Mouse (Mus musculus) intestine, embryonic 14.5 days (tissue): ENCODE results near the gene Egr4. TPM values are rescaled to one million over a fixed set of nuclear protein-coding genes. Genes with fewer than 3 reads are reported as not detected.

ENCODE experiments used
- ATAC-seq: fragments of 200-750 bp; cut with Nextera tagmentation; replicated peaks from 2 replicates; pipeline ENCODE4 v1.8.0; 2017; ENCODE audit warnings: low read depth, moderate number of reproducible peaks, moderate TSS enrichment, moderate library complexity; ENCODE audit not compliant: low FRiP score, low TSS enrichment
- DNase-seq: peaks from one replicate; pipeline ENCODE4 v3.0.0-alpha.2; 2018; ENCODE audit warnings: low spot score
- H3K27ac ChIP-seq: fragments of 300-500 bp; sonication (generic); 2 replicates; pipeline ENCODE4 v1.5.1; 2014; ENCODE audit warnings: low read depth, mild to moderate bottlenecking, control low read depth
- H3K27me3 ChIP-seq: fragments of 300-500 bp; sonication (generic); replicated peaks from 2 replicates; pipeline ENCODE4 v1.6.1; 2014; ENCODE audit warnings: low read length, control low read depth; ENCODE audit not compliant: control insufficient read depth, insufficient read depth
- H3K36me3 ChIP-seq: fragments of 300-500 bp; sonication (generic); 2 replicates; pipeline ENCODE4 v1.6.1; 2014; ENCODE audit warnings: low read length, control low read depth; ENCODE audit not compliant: control insufficient read depth, insufficient read depth
- H3K4me1 ChIP-seq: fragments of 300-500 bp; sonication (generic); replicated peaks from 2 replicates; pipeline ENCODE4 v1.6.1; 2014; ENCODE audit warnings: low read length, control low read depth, mixed read lengths; ENCODE audit not compliant: control insufficient read depth, insufficient read depth
- H3K4me2 ChIP-seq: fragments of 300-500 bp; sonication (generic); 2 replicates; pipeline ENCODE4 v1.6.1; 2014; ENCODE audit warnings: low read length
- H3K4me3 ChIP-seq: fragments of 300-500 bp; sonication (generic); 2 replicates; pipeline ENCODE4 v1.5.1; 2014; ENCODE audit warnings: low read depth, low read length, control low read depth, mixed read lengths
- H3K9ac ChIP-seq: fragments of 300-500 bp; sonication (generic); 2 replicates; pipeline ENCODE4 v1.6.1; 2014; ENCODE audit warnings: mild to moderate bottlenecking, low read length
- H3K9me3 ChIP-seq: fragments of 300-500 bp; sonication (generic); 2 replicates; pipeline ENCODE4 v1.6.1; 2016; ENCODE audit warnings: low read length, control low read depth; ENCODE audit not compliant: control insufficient read depth
- WGBS: fragments of 180-500 bp; shearing (Covaris S2); extraction: QIAGEN DNeasy Blood & Tissue Kit; methylation state at CpG from one replicate; pipeline ENCODE4 v1.1.7; 2014; 5-methylcytosine and 5-hydroxymethylcytosine counted together
- polyA plus RNA-seq: library from polyadenylated mRNA; unstranded; fragments of >200 nt; fragmentation: Nextera tagmentation; extraction: Ambion mirVana; gene quantifications from 2 replicates; pipeline ENCODE4 v1.2.1, GENCODE M21; 2014

Egr4 gene
- not detected in 2 replicates for polyA plus RNA-seq

- peak; percentile 76 for ATAC-seq
- Histone ChIP-seq H3K27me3 (peaks cover 84% of the 10 kb centered on the region), H3K9ac (no peak within 1 kb of the TSS; the same call in 1 of the 2 replicates), H3K4me2 (peak within 1 kb of the TSS; percentile 79), H3K4me3 (peak within 1 kb of the TSS; percentile 46), H3K27ac (no peak within 1 kb of the TSS), H3K4me1 (peaks cover 17% of the 10 kb centered on the region), H3K36me3 (no peaks in the 10 kb centered on the region), H3K9me3 (no peaks in the 10 kb centered on the region)
- under 1% methylated on average over 38 of the region's 38 CpGs for WGBS
- DNase-seq, result peak; percentile 71
These were observed at the start of gene Egr4 for GRCm38 (mm10) chr6:85513531-85513910. TSS of gene Egr4 (minus strand) at chr6:85513589.

GRCm38 (mm10) chr6:85562374-85562773 is 49.0 kb upstream of the Egr4 start:
- ATAC-seq, result no peak
- H3K4me1 ChIP-seq, result no peaks in the 10 kb centered on the region
- WGBS, result 41% methylated on average over 1 of the region's 1 CpGs
- H3K27ac ChIP-seq, result no peak overlapping the region
- DNase-seq, result no peak
- no peaks in the 10 kb centered on the region for H3K27me3 ChIP-seq
- H3K36me3 ChIP-seq, result no peaks in the 10 kb centered on the region
- no peak overlapping the region for H3K4me2 ChIP-seq
- H3K4me3 ChIP-seq, result no peak overlapping the region
- no peaks in the 10 kb centered on the region for H3K9me3 ChIP-seq
- no peak overlapping the region for H3K9ac ChIP-seq

- ATAC-seq (no peak), DNase-seq (no peak)
- Histone ChIP-seq H3K4me3 (no peak overlapping the region), H3K4me1 (no peaks in the 10 kb centered on the region), H3K9ac (no peak overlapping the region), H3K27ac (no peak overlapping the region), H3K9me3 (no peaks in the 10 kb centered on the region), H3K27me3 (no peaks in the 10 kb centered on the region), H3K36me3 (no peaks in the 10 kb centered on the region), H3K4me2 (no peak overlapping the region)
- 87% methylated on average over 5 of the region's 5 CpGs for WGBS
These were observed 34.3 kb upstream of the Egr4 start for GRCm38 (mm10) chr6:85547642-85548041.

- ATAC-seq (no peak), DNase-seq (no peak)
- H3K27me3 ChIP-seq, result no peaks in the 10 kb centered on the region
- no peak overlapping the region for H3K4me2 ChIP-seq
- no peak overlapping the region for H3K4me3 ChIP-seq
- H3K9me3 ChIP-seq, result no peaks in the 10 kb centered on the region
- 81% methylated on average over 13 of the region's 13 CpGs for WGBS
- H3K9ac ChIP-seq, result no peak overlapping the region
- H3K4me1 ChIP-seq, result no peaks in the 10 kb centered on the region
- H3K36me3 ChIP-seq, result no peaks in the 10 kb centered on the region
- no peak overlapping the region for H3K27ac ChIP-seq
These were observed 31.0 kb upstream of the Egr4 start for GRCm38 (mm10) chr6:85544251-85544881.

GRCm38 (mm10) chr6:85543351-85544175 is 30.2 kb upstream of the Egr4 start:
- WGBS, result 80% methylated on average over 10 of the region's 10 CpGs

GRCm38 (mm10) chr6:85522825-85523224 is 9.4 kb upstream of the Egr4 start:
- H3K4me1 ChIP-seq, result no peaks in the 10 kb centered on the region
- H3K27me3 ChIP-seq, result 0 out of 2 replicates have a peak, but pooled peaks cover 3% of the 10 kb centered on the region
- H3K4me2 ChIP-seq, result no peak overlapping the region
- 75% methylated on average over 2 of the region's 2 CpGs for WGBS
- DNase-seq (no peak), ATAC-seq (no peak)
- H3K27ac ChIP-seq, result no peak overlapping the region
- no peak overlapping the region for H3K9ac ChIP-seq
- H3K4me3 ChIP-seq, result no peak overlapping the region
- no peaks in the 10 kb centered on the region for H3K36me3 ChIP-seq
- H3K9me3 ChIP-seq, result no peaks in the 10 kb centered on the region

More at GRCm38 (mm10) chr6:85543351-85544175, 30.2 kb upstream of the Egr4 start:
- Histone ChIP-seq H3K27ac (no peak overlapping the region), H3K4me2 (no peak overlapping the region), H3K4me3 (no peak overlapping the region), H3K4me1 (no peaks in the 10 kb centered on the region), H3K27me3 (no peaks in the 10 kb centered on the region), H3K9me3 (no peaks in the 10 kb centered on the region), H3K9ac (no peak overlapping the region), H3K36me3 (no peaks in the 10 kb centered on the region)
- no peak for DNase-seq
- no peak for ATAC-seq

- Histone ChIP-seq H3K36me3 (no peaks in the 10 kb centered on the region), H3K9me3 (no peaks in the 10 kb centered on the region), H3K27me3 (0 out of 2 replicates have a peak, but pooled peaks cover 3% of the 10 kb centered on the region), H3K4me3 (no peak overlapping the region), H3K4me1 (no peaks in the 10 kb centered on the region), H3K9ac (no peak overlapping the region), H3K27ac (no peak overlapping the region), H3K4me2 (no peak overlapping the region)
- DNase-seq (no peak), ATAC-seq (no peak)
- 87% methylated on average over 5 of the region's 5 CpGs for WGBS
These were observed 8.6 kb upstream of the Egr4 start for GRCm38 (mm10) chr6:85522026-85522425.

- Histone ChIP-seq H3K9ac (no peak overlapping the region), H3K4me1 (no peaks in the 10 kb centered on the region), H3K4me2 (no peak overlapping the region), H3K9me3 (no peaks in the 10 kb centered on the region), H3K27ac (no peak overlapping the region), H3K36me3 (no peaks in the 10 kb centered on the region), H3K4me3 (no peak overlapping the region), H3K27me3 (peaks cover 40% of the 10 kb centered on the region)
- ATAC-seq (no peak), DNase-seq (no peak)
- 51% methylated on average over 5 of the region's 5 CpGs for WGBS
These were observed 4.8 kb upstream of the Egr4 start for GRCm38 (mm10) chr6:85518091-85518693.
